Mouse (Mus musculus) stomach, embryonic 16.5 days (tissue): Measurements from ENCODE around the gene Psmf1. TPM values are rescaled to one million over a fixed set of nuclear protein-coding genes. Genes with fewer than 3 reads are reported as not detected.

Experiments used
- ATAC-seq: fragments of 200-750 bp; cut with Nextera tagmentation; 2 replicates; pipeline ENCODE4 v1.8.0; 2017; ENCODE audit warnings: moderate number of reproducible peaks, moderate TSS enrichment; ENCODE audit not compliant: insufficient read depth, low FRiP score
- H3K27ac ChIP-seq: fragments of 300-500 bp; sonication (generic); 2 replicates; pipeline ENCODE4 v1.5.1; 2014; ENCODE audit warnings: low read length
- H3K27me3 ChIP-seq: fragments of 300-500 bp; sonication (generic); 2 replicates; pipeline ENCODE4 v1.6.1; 2014; ENCODE audit warnings: low read length, control low read depth, mixed read lengths; ENCODE audit not compliant: control insufficient read depth, insufficient read depth
- H3K36me3 ChIP-seq: fragments of 300-500 bp; sonication (generic); 2 replicates; pipeline ENCODE4 v1.6.1; 2014; ENCODE audit warnings: low read length; ENCODE audit not compliant: control insufficient read depth, insufficient read depth
- H3K4me1 ChIP-seq: fragments of 300-500 bp; sonication (generic); 2 replicates; pipeline ENCODE4 v1.6.1; 2014; ENCODE audit warnings: low read length, control low read depth, mixed read lengths; ENCODE audit not compliant: control insufficient read depth, insufficient read depth
- H3K4me2 ChIP-seq: fragments of 300-500 bp; sonication (generic); 2 replicates; pipeline ENCODE4 v1.6.1; 2014; ENCODE audit warnings: low read depth, low read length, mixed read lengths
- H3K4me3 ChIP-seq: fragments of 300-500 bp; sonication (generic); replicated peaks from 2 replicates; pipeline ENCODE4 v1.5.1; 2014; ENCODE audit warnings: mild to moderate bottlenecking, low read length
- H3K9ac ChIP-seq: fragments of 300-500 bp; sonication (generic); 2 replicates; pipeline ENCODE4 v1.6.1; 2014; ENCODE audit warnings: low read length
- H3K9me3 ChIP-seq: fragments of 300-500 bp; sonication (generic); replicated peaks from 2 replicates; pipeline ENCODE4 v1.6.1; 2016; ENCODE audit warnings: low read length, control low read depth; ENCODE audit not compliant: control insufficient read depth
- WGBS: fragments of 180-500 bp; shearing (Covaris S2); extraction: QIAGEN DNeasy Blood & Tissue Kit; methylation state at CpG from one replicate; pipeline ENCODE4 v1.1.7; 2014; 5-methylcytosine and 5-hydroxymethylcytosine counted together
- polyA plus RNA-seq: library from polyadenylated mRNA; unstranded; fragments of >200 nt; fragmentation: Nextera tagmentation; extraction: Ambion mirVana; gene quantifications from 2 replicates; pipeline ENCODE4 v1.2.1, GENCODE M21; 2015

Psmf1 gene
- polyA plus RNA-seq, 1 experiment from 2014 or later: 41.4 TPM

- no peak overlapping the region for H3K4me2 ChIP-seq
- no peak overlapping the region for H3K27ac ChIP-seq
- no peaks in the 10 kb centered on the region for H3K36me3 ChIP-seq
- WGBS: 35% methylated on average over 1 of the region's 1 CpGs
- H3K9me3 ChIP-seq: no peaks in the 10 kb centered on the region
- no peaks in the 10 kb centered on the region for H3K27me3 ChIP-seq
- no peak overlapping the region for H3K4me3 ChIP-seq
- no peak overlapping the region for H3K9ac ChIP-seq
- no peak for ATAC-seq
- no peaks in the 10 kb centered on the region for H3K4me1 ChIP-seq
Measured at GRCm38 (mm10) chr2:151758806-151759353, 14.9 kb upstream of the Psmf1 start.

- no peak overlapping the region for H3K27ac ChIP-seq
- no peak overlapping the region for H3K4me3 ChIP-seq
- H3K4me1 ChIP-seq: no peaks in the 10 kb centered on the region
- no peak overlapping the region for H3K9ac ChIP-seq
- H3K4me2 ChIP-seq: no peak overlapping the region
- no peak for ATAC-seq
- no peaks in the 10 kb centered on the region for H3K9me3 ChIP-seq
- H3K27me3 ChIP-seq: no peaks in the 10 kb centered on the region
- no peaks in the 10 kb centered on the region for H3K36me3 ChIP-seq
- WGBS: 76% methylated on average over 5 of the region's 5 CpGs
Measured at GRCm38 (mm10) chr2:151757451-151757850, 13.5 kb upstream of the Psmf1 start.

DNA sequence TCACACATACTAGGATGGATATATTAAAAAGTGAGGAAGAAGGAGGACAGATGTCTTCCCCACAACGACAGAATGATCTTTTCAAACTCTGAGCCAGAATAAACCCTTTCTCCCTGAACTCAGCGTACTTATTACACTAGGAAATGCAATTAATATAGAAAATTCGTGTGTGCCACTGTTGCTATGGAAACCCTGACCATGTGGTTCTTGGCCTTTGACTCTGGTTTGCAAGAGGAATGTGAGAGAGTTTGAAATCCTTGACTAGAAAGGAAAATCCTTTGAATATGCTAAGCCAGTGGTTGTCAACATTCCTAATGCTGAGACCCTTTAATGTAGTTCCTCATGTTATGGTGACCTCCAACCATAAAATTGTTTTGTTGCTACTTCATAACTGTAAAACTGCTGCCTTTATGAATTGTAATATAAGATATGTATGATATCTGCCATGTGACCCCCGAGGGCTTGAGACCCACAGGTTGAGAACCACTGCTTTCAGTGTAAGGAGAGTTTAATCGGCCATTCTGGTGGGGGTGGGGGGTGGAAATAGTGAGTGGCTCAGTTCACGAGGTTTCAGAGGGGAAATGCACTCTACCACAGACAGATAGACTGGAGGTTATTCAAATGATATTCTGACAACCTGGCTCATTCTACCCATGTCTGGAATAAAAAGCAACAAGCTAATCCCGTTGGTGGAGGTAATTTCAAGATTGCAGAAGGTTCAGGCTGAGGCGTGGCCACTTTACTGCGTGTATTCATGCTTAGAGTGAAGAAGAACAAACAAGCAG, 12.5 kb upstream of the Psmf1 start:
- no peak overlapping the region for H3K27ac ChIP-seq
- H3K36me3 ChIP-seq: no peaks in the 10 kb centered on the region
- no peak overlapping the region for H3K9ac ChIP-seq
- no peak for ATAC-seq
- H3K4me1 ChIP-seq: no peaks in the 10 kb centered on the region
- no peaks in the 10 kb centered on the region for H3K27me3 ChIP-seq
- no peak overlapping the region for H3K4me3 ChIP-seq
- no peaks in the 10 kb centered on the region for H3K9me3 ChIP-seq
- H3K4me2 ChIP-seq: no peak overlapping the region
- 46% methylated on average over 9 of the region's 9 CpGs for WGBS

DNA sequence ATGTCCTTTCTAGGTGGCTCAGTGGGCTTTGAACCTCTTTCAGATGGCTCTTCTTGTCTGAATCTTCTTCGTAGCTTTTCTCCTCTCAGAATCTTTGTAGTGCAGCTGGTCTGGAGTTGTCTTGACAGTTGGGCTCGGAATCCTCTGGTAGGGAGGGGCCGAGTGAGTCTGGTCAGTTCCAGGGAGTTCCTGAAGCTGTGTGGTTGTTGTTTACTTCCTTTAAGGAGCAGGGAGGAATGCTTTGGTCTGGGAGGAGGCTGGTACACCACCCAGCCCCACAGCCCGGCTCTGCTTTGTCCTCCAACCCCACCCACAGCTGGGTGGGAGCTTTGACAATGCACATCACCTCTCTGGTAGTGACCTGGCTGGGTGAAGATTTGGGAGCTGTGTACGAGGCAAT, 7.3 kb upstream of the Psmf1 start:
- Histone ChIP-seq H3K36me3 (no peaks in the 10 kb centered on the region), H3K27me3 (no peaks in the 10 kb centered on the region), H3K27ac (no peak overlapping the region), H3K4me1 (no peaks in the 10 kb centered on the region), H3K4me2 (no peak overlapping the region), H3K9ac (no peak overlapping the region), H3K9me3 (no peaks in the 10 kb centered on the region), H3K4me3 (no peak overlapping the region)
- no peak for ATAC-seq
- WGBS: 54% methylated on average over 5 of the region's 5 CpGs

- Histone ChIP-seq H3K9ac (no peak overlapping the region), H3K36me3 (no peaks in the 10 kb centered on the region), H3K27me3 (no peaks in the 10 kb centered on the region), H3K4me1 (no peaks in the 10 kb centered on the region), H3K4me3 (no peak overlapping the region), H3K4me2 (no peak overlapping the region), H3K9me3 (no peaks in the 10 kb centered on the region), H3K27ac (no peak overlapping the region)
- no peak for ATAC-seq
- WGBS: 39% methylated on average over 19 of the region's 19 CpGs
Measured at GRCm38 (mm10) chr2:151747847-151748705, 4.1 kb upstream of the Psmf1 start.

GRCm38 (mm10) chr2:151742850-151743679, 921 bp downstream of the Psmf1 start:
- H3K9me3 ChIP-seq: no peaks in the 10 kb centered on the region
- no peak for ATAC-seq
- H3K4me1 ChIP-seq: peaks cover 14% of the 10 kb centered on the region
- no peaks in the 10 kb centered on the region for H3K27me3 ChIP-seq
- no peak overlapping the region for H3K4me2 ChIP-seq
- H3K36me3 ChIP-seq: no peaks in the 10 kb centered on the region
- 56% methylated on average over 6 of the region's 6 CpGs for WGBS
- no peak overlapping the region for H3K9ac ChIP-seq
- H3K4me3 ChIP-seq: no peak overlapping the region
- H3K27ac ChIP-seq: no peak overlapping the region

DNA sequence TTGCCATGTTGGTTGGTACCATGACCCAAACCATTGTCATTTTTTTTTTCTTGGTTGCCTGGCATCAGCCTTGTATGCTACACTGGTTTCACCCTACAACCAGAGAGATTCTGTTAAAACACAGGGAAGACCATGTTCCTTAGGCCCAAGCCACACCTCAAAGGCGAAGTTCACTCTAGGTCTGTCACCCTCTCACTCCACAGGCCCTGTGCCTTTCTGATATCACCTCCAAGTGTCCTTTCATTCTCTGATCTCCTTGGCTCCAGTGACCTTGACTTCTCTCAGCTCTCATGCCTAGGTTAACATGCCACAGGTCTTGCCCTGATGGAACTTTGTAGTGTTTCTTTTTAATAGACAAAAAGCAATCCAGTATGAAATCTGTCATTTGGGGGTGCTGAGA, 1.9 kb downstream of the Psmf1 start:
- H3K27ac ChIP-seq: no peak overlapping the region
- H3K9me3 ChIP-seq: no peaks in the 10 kb centered on the region
- 86% methylated on average over 1 of the region's 1 CpGs for WGBS
- no peaks in the 10 kb centered on the region for H3K36me3 ChIP-seq
- no peak overlapping the region for H3K4me2 ChIP-seq
- H3K4me3 ChIP-seq: no peak overlapping the region
- peaks cover 14% of the 10 kb centered on the region for H3K4me1 ChIP-seq
- ATAC-seq: no peak
- no peaks in the 10 kb centered on the region for H3K27me3 ChIP-seq
- H3K9ac ChIP-seq: no peak overlapping the region

- Histone ChIP-seq H3K36me3 (no peaks in the 10 kb centered on the region), H3K27ac (peak overlapping the region; percentile 58), H3K9me3 (no peaks in the 10 kb centered on the region), H3K27me3 (no peaks in the 10 kb centered on the region), H3K4me1 (peaks cover 14% of the 10 kb centered on the region), H3K9ac (peak overlapping the region; percentile 88), H3K4me3 (peak overlapping the region; percentile 93), H3K4me2 (peak overlapping the region; percentile 94)
- WGBS: under 1% methylated on average over 61 of the region's 61 CpGs
- ATAC-seq: peak; percentile 90
Measured at GRCm38 (mm10) chr2:151740741-151741526, 3.1 kb downstream of the Psmf1 start.
